Comparison of ENCODE assay signal across 30 mouse cellular contexts in genomic region chr1:178513954-178514353, GRCm38 (mm10). TPM values are rescaled to one million over a fixed set of nuclear protein-coding genes. Genes with fewer than 3 reads are reported as not detected.
A peak's percentile ranks its signal among the peaks of the same experiment; 100 is the strongest.
DNase-seq lines count a peak whose midpoint lies in the region; ATAC-seq and TF ChIP-seq lines count a peak whose summit lies in the region.
"Had no signal": no experiment of that assay in that cellular context is flagged by ENCODE, and none has a peak within 500 bp of the region (broad histone marks: within the 10 kb centered on the region; RNA-seq: fewer than 3 reads in every experiment).

No protein-coding gene starts in this region.

- no peak for TF ChIP-seq EP300 in heart, postnatal 0 days (IDR thresholded peaks at IDR 0.05; ENCODE audit: low read depth)
- no peak for TF ChIP-seq EP300 in CH12.LX (IDR thresholded peaks at IDR 0.05; ENCODE audit: low read length)

- H3K9ac ChIP-seq in heart, postnatal 0 days (replicated peaks; ENCODE audit: low read depth, low read length): no peak overlapping the region
- no peak overlapping the region for H3K9ac ChIP-seq in lung, embryonic 14.5 days
- no peak overlapping the region for H3K9ac ChIP-seq in CH12.LX (ENCODE audit: insufficient read depth, low read depth)
- H3K9ac ChIP-seq: embryonic facial prominence, embryonic 13.5 days; forebrain, embryonic 12.5 days; forebrain, postnatal 0 days; intestine, embryonic 15.5 days; liver, embryonic 12.5 days; liver, postnatal 0 days; midbrain, embryonic 13.5 days; neural tube, embryonic 13.5 days had no signal

- no peaks in the 10 kb centered on the region for H3K79me2 ChIP-seq in CH12.LX (replicated peaks; ENCODE audit: control insufficient read depth, extremely low read depth, insufficient read depth, poor library complexity, severe bottlenecking)

- no peak for TF ChIP-seq RAD21 in CH12.LX (IDR thresholded peaks at IDR 0.05; ENCODE audit: low read depth, low read length)

- H3K4me2 ChIP-seq in heart, postnatal 0 days (ENCODE audit: low read depth, low read length): no peak overlapping the region
- no peak overlapping the region for H3K4me2 ChIP-seq in lung, embryonic 14.5 days
- no peak overlapping the region for H3K4me2 ChIP-seq in CH12.LX (ENCODE audit: insufficient read depth, low read depth, poor library complexity, severe bottlenecking)
- H3K4me2 ChIP-seq: embryonic facial prominence, embryonic 13.5 days; forebrain, embryonic 12.5 days; heart, embryonic 11.5 days; intestine, embryonic 15.5 days; liver, embryonic 12.5 days; midbrain, embryonic 13.5 days; neural tube, embryonic 13.5 days had no signal

- no peaks in the 10 kb centered on the region for H3K9me3 ChIP-seq in heart, postnatal 0 days (replicated peaks; ENCODE audit: control insufficient read depth, low read length)
- H3K9me3 ChIP-seq in lung, embryonic 14.5 days (ENCODE audit: low read depth, low read length): no peaks in the 10 kb centered on the region
- no peaks in the 10 kb centered on the region for H3K9me3 ChIP-seq in CH12.LX (replicated peaks; ENCODE audit: low read length)
- H3K9me3 ChIP-seq: embryonic facial prominence, embryonic 13.5 days; forebrain, embryonic 12.5 days; intestine, embryonic 15.5 days; liver, embryonic 12.5 days; midbrain, embryonic 13.5 days; neural tube, embryonic 13.5 days had no signal

- peak; percentile 17; the same call in 1 of the 2 replicates for ATAC-seq in heart, postnatal 0 days (ENCODE audit: insufficient read depth, low read depth)
- peak; percentile 47 for ATAC-seq in lung, embryonic 14.5 days (ENCODE audit: insufficient read depth)
- peak; percentile 67 for ATAC-seq in granulocyte monocyte progenitor cell, adult 5-6 weeks (replicated peaks; ENCODE audit: poor library complexity, severe bottlenecking)
- ATAC-seq: forebrain, postnatal 0 days; hindbrain, postnatal 0 days; intestine, embryonic 15.5 days; liver, embryonic 12.5 days; liver, postnatal 0 days had no signal

- no peak overlapping the region for H3K4me3 ChIP-seq in heart, postnatal 0 days (ENCODE audit: low read depth, low read length)
- no peak overlapping the region for H3K4me3 ChIP-seq in lung, embryonic 14.5 days (ENCODE audit: low read depth, low read length)
- no peak overlapping the region for H3K4me3 ChIP-seq in CH12.LX (replicated peaks in 1 of 3; ENCODE audit: low read depth in 2 of 3, low read length in 2 of 3, poor library complexity in 1 of 3)
- H3K4me3 ChIP-seq: embryonic facial prominence, embryonic 13.5 days; erythroblast, embryonic 14.5 days; forebrain, embryonic 12.5 days; intestine, embryonic 15.5 days; liver, embryonic 12.5 days; midbrain, embryonic 13.5 days; neural tube, embryonic 13.5 days had no signal

- dilution Hi-C loops in CH12.LX (cut with MboI; ENCODE audit: extremely low pct_ligation_motif_present, extremely low pct_unique_long_range_greater_than_20kb, low sequenced_read_pairs): no loop called here

- no peaks in the 10 kb centered on the region for H3K36me3 ChIP-seq in heart, postnatal 0 days (replicated peaks; ENCODE audit: control insufficient read depth, insufficient read depth, low read length)
- no peaks in the 10 kb centered on the region for H3K36me3 ChIP-seq in lung, embryonic 14.5 days (ENCODE audit: insufficient read depth)
- no peaks in the 10 kb centered on the region for H3K36me3 ChIP-seq in CH12.LX (replicated peaks in 1 of 2; ENCODE audit: control insufficient read depth in 1 of 2, insufficient read depth in 1 of 2, low read length in 1 of 2)
- H3K36me3 ChIP-seq: embryonic facial prominence, embryonic 13.5 days; forebrain, embryonic 12.5 days; intestine, embryonic 15.5 days; liver, embryonic 12.5 days; midbrain, embryonic 13.5 days; neural tube, embryonic 13.5 days had no signal

- TF ChIP-seq CTCF in heart, postnatal 0 days (IDR thresholded peaks at IDR 0.05; ENCODE audit: low read depth): no peak
- TF ChIP-seq CTCF in lung, embryonic 14.5 days (IDR thresholded peaks at IDR 0.05; ENCODE audit: low read depth): no peak
- no peak for TF ChIP-seq CTCF in CH12.LX (conservative IDR thresholded peaks at IDR 0.05 in 1 of 2, IDR thresholded peaks at IDR 0.05 in 1 of 2; ENCODE audit: low read depth in 2 of 2, low read length in 2 of 2)

- WGBS in heart, postnatal 0 days: 15% methylated on average over 7 of the region's 8 CpGs
- WGBS in lung, embryonic 14.5 days: 23% methylated on average over 5 of the region's 8 CpGs

- no peak overlapping the region for H3K27ac ChIP-seq in heart, postnatal 0 days (ENCODE audit: low read depth)
- no peak overlapping the region for H3K27ac ChIP-seq in lung, embryonic 14.5 days (ENCODE audit: low read depth)
- no peak overlapping the region for H3K27ac ChIP-seq in CH12.LX (ENCODE audit: insufficient read depth, low read depth)
- H3K27ac ChIP-seq: embryonic facial prominence, embryonic 13.5 days; forebrain, embryonic 12.5 days; hindbrain, postnatal 0 days; intestine, embryonic 15.5 days; liver, embryonic 12.5 days; midbrain, embryonic 13.5 days; neural tube, embryonic 13.5 days; stomach, postnatal 0 days had no signal

- in situ Hi-C loops in CH12.LX (cut with MboI; ENCODE audit: low pct_ligation_motif_present, low pct_unique_long_range_greater_than_20kb, low sequenced_read_pairs): no loop called here

- TF ChIP-seq POLR2A in CH12.LX (IDR thresholded peaks at IDR 0.05; ENCODE audit: low read depth, low read length): no peak

- no peak for DNase-seq in heart, postnatal 0 days (ENCODE audit: low spot score)
- DNase-seq in heart, adult 9 months (ENCODE audit: low spot score in 2 of 2): no peak
- DNase-seq in lung, embryonic 14.5 days: peak; percentile 15
- DNase-seq in lung, postnatal 4 days: no peak
- no peak for DNase-seq in CH12.LX (ENCODE audit: extremely low read depth)
- no peak for DNase-seq in right cerebral cortex, postnatal 36 days (ENCODE audit: low spot score in 2 of 2)
- DNase-seq: adrenal gland, postnatal 25 days; cerebellum, adult 11-12 months; cerebellum, adult 9-11 months; embryo, embryonic 11 days; forebrain, postnatal 0 days; heart, postnatal 10 days; kidney, adult 8-10 months; kidney, postnatal 4 days; left cerebral cortex, postnatal 4 days; liver, postnatal 0 days; lung, postnatal 36 days; right cerebral cortex, postnatal 14 days; thymus, postnatal 4 days had no signal

- no peaks in the 10 kb centered on the region for H3K27me3 ChIP-seq in heart, postnatal 0 days (ENCODE audit: control insufficient read depth, insufficient read depth, low read length)
- H3K27me3 ChIP-seq in lung, embryonic 14.5 days (ENCODE audit: insufficient read depth, low read length): no peaks in the 10 kb centered on the region
- no peaks in the 10 kb centered on the region for H3K27me3 ChIP-seq in CH12.LX (replicated peaks)
- H3K27me3 ChIP-seq: embryonic facial prominence, embryonic 13.5 days; forebrain, embryonic 12.5 days; intestine, embryonic 15.5 days; neural tube, embryonic 13.5 days had no signal

- H3K4me1 ChIP-seq in heart, postnatal 0 days (ENCODE audit: control insufficient read depth, insufficient read depth): no peaks in the 10 kb centered on the region
- no peaks in the 10 kb centered on the region for H3K4me1 ChIP-seq in lung, embryonic 14.5 days (ENCODE audit: insufficient read depth)
- H3K4me1 ChIP-seq in CH12.LX (ENCODE audit: control insufficient read depth in 1 of 2, insufficient read depth in 2 of 2): no peaks in the 10 kb centered on the region
- H3K4me1 ChIP-seq: intestine, embryonic 15.5 days; liver, embryonic 12.5 days had no signal

TF ChIP-seq in CH12.LX, 34 proteins besides CTCF, POLR2A, EP300 and RAD21:
- TF ChIP-seq MAFK (IDR thresholded peaks at IDR 0.05; ENCODE audit: insufficient replicate concordance, low read length) (peak; percentile 31; the same call in 1 of the 2 replicates), PAX5 (IDR thresholded peaks at IDR 0.05; ENCODE audit: low read length) (no peak)

RNA-seq across cellular contexts. Expression of gene Kif26b, which starts 15.0 kb away (rescaled TPM):
- total RNA-seq in heart, postnatal 0 days (2014; rRNA removed; ENCODE audit: low replicate concordance): 19.8 and 23.8 TPM in 2 replicates
- 1.7 and 1.8 TPM in 2 replicates for polyA plus RNA-seq in heart, postnatal 0 days (2015; fragmentation: Nextera tagmentation; extraction: Ambion mirVana)
- polyA plus RNA-seq in lung, embryonic 14.5 days (2014; fragmentation: Nextera tagmentation; extraction: Ambion mirVana): 1.5 and 2.2 TPM in 2 replicates
- under 0.01 TPM in 1 of 2 replicates, not detected in the other for total RNA-seq in CH12.LX (2012; rRNA removed)
- total RNA-seq in CH12.LX (2014; rRNA removed): not detected in 2 replicates
- polyA plus RNA-seq in CH12.LX (2012; ENCODE audit: insufficient read length, low read depth): 0.09 and 0.10 TPM in 2 replicates
- total RNA-seq in granulocyte monocyte progenitor cell, adult 5-6 weeks (2014; fragmentation: Nextera tagmentation): 0.04 and 0.21 TPM in 2 replicates
- total RNA-seq in granulocyte monocyte progenitor cell, adult 5-6 weeks (2017): under 0.01 and 0.21 TPM in 2 replicates
- polyA plus RNA-seq: erythroblast, embryonic 14.5 days had no signal

Comparison
In these comparisons a context has a peak if more than half of its experiments do, and no peak if none do; other contexts are left out.
1. ATAC-seq: peak in every context shown above with its lines; median percentile 67 in granulocyte monocyte progenitor cell, adult 5-6 weeks; 47 in lung, embryonic 14.5 days; 17 in heart, postnatal 0 days.
2. RNA of gene Kif26b, which starts 15.0 kb away (total RNA-seq): 19.8 to 23.8 TPM in heart, postnatal 0 days; under 0.01 to 0.21 TPM in granulocyte monocyte progenitor cell, adult 5-6 weeks and under 0.01 TPM in CH12.LX; every median in the first group is over 10 times any median in the second.